Mouse (Mus musculus): Measurements from ENCODE around the gene Kcnk5.

Kcnk5 gene

GRCm38 (mm10) chr14:20181466-20181921 is at the start of gene Kcnk5:
Gene Kcnk5 (minus strand): TSS chr14:20181809.
- TF ChIP-seq GATA4 (IDR thresholded peaks at IDR 0.05; ENCODE audit: insufficient replicate concordance, low read length), result no peak

GRCm38 (mm10) chr14:20230063-20230491 is 48.5 kb upstream of the Kcnk5 start:
- TF ChIP-seq GATA4 (IDR thresholded peaks at IDR 0.05; ENCODE audit: insufficient replicate concordance, low read length), result peak; percentile 63; the same call in 1 of the 2 replicates

GRCm38 (mm10) chr14:20229437-20229836 is 47.8 kb upstream of the Kcnk5 start:
- no peak for TF ChIP-seq GATA4 (IDR thresholded peaks at IDR 0.05; ENCODE audit: insufficient replicate concordance, low read length)

- peak; percentile 58; the same call in 1 of the 2 replicates for TF ChIP-seq GATA4 (IDR thresholded peaks at IDR 0.05; ENCODE audit: insufficient replicate concordance, low read length)
Measured at GRCm38 (mm10) chr14:20228336-20228735, 46.7 kb upstream of the Kcnk5 start.

- TF ChIP-seq GATA4 (IDR thresholded peaks at IDR 0.05; ENCODE audit: insufficient replicate concordance, low read length), result no peak
Measured at GRCm38 (mm10) chr14:20226982-20227381, 45.4 kb upstream of the Kcnk5 start.

GRCm38 (mm10) chr14:20226488-20226887 is 44.9 kb upstream of the Kcnk5 start:
- no peak for TF ChIP-seq GATA4 (IDR thresholded peaks at IDR 0.05; ENCODE audit: insufficient replicate concordance, low read length)

GRCm38 (mm10) chr14:20225525-20225924 is 43.9 kb upstream of the Kcnk5 start:
- TF ChIP-seq GATA4 (IDR thresholded peaks at IDR 0.05; ENCODE audit: insufficient replicate concordance, low read length), result no peak

GRCm38 (mm10) chr14:20224576-20225218 is 43.1 kb upstream of the Kcnk5 start:
- TF ChIP-seq GATA4 (IDR thresholded peaks at IDR 0.05; ENCODE audit: insufficient replicate concordance, low read length), result no peak

- no peak for TF ChIP-seq GATA4 (IDR thresholded peaks at IDR 0.05; ENCODE audit: insufficient replicate concordance, low read length)
Measured at GRCm38 (mm10) chr14:20224163-20224562, 42.6 kb upstream of the Kcnk5 start.

- no peak for TF ChIP-seq GATA4 (IDR thresholded peaks at IDR 0.05; ENCODE audit: insufficient replicate concordance, low read length)
Measured at GRCm38 (mm10) chr14:20223253-20223652, 41.6 kb upstream of the Kcnk5 start.

- TF ChIP-seq GATA4 (IDR thresholded peaks at IDR 0.05; ENCODE audit: insufficient replicate concordance, low read length), result no peak
Measured at GRCm38 (mm10) chr14:20221083-20221482, 39.5 kb upstream of the Kcnk5 start.

GRCm38 (mm10) chr14:20219849-20220248 is 38.2 kb upstream of the Kcnk5 start:
- TF ChIP-seq GATA4 (IDR thresholded peaks at IDR 0.05; ENCODE audit: insufficient replicate concordance, low read length), result no peak

GRCm38 (mm10) chr14:20217299-20217864 is 35.8 kb upstream of the Kcnk5 start:
- TF ChIP-seq GATA4 (IDR thresholded peaks at IDR 0.05; ENCODE audit: insufficient replicate concordance, low read length), result no peak

- no peak for TF ChIP-seq GATA4 (IDR thresholded peaks at IDR 0.05; ENCODE audit: insufficient replicate concordance, low read length)
Measured at GRCm38 (mm10) chr14:20216561-20217298, 35.1 kb upstream of the Kcnk5 start.

GRCm38 (mm10) chr14:20215826-20216225 is 34.2 kb upstream of the Kcnk5 start:
- no peak for TF ChIP-seq GATA4 (IDR thresholded peaks at IDR 0.05; ENCODE audit: insufficient replicate concordance, low read length)

- TF ChIP-seq GATA4 (IDR thresholded peaks at IDR 0.05; ENCODE audit: insufficient replicate concordance, low read length), result no peak
Measured at GRCm38 (mm10) chr14:20214125-20214524, 32.5 kb upstream of the Kcnk5 start.
